Mouse (Mus musculus) midbrain, postnatal 0 days (tissue): ENCODE measurements around the gene Asphd1. TPM values are rescaled to one million over a fixed set of nuclear protein-coding genes. Genes with fewer than 3 reads are reported as not detected.

ENCODE experiments used
- ATAC-seq: fragments of 200-750 bp; cut with Nextera tagmentation; 2 replicates; pipeline ENCODE4 v1.8.0; 2017; ENCODE audit warnings: moderate number of reproducible peaks, mild to moderate bottlenecking, moderate TSS enrichment, moderate library complexity; ENCODE audit not compliant: low FRiP score
- DNase-seq: peaks from one replicate; pipeline ENCODE4 v3.0.0-alpha.2; 2015; ENCODE audit warnings: low spot score
- H3K27ac ChIP-seq: fragments of 300-500 bp; sonication (generic); 2 replicates; pipeline ENCODE4 v1.5.1; 2014; ENCODE audit warnings: low read depth, mild to moderate bottlenecking, low read length, mixed read lengths
- H3K27me3 ChIP-seq: fragments of 300-500 bp; sonication (generic); 2 replicates; pipeline ENCODE4 v1.6.1; 2014; ENCODE audit warnings: low read length, control low read depth, mixed read lengths; ENCODE audit not compliant: insufficient read depth
- H3K36me3 ChIP-seq: fragments of 300-500 bp; sonication (generic); 2 replicates; pipeline ENCODE4 v1.6.1; 2014; ENCODE audit warnings: low read length, control low read depth, mixed read lengths; ENCODE audit not compliant: insufficient read depth
- H3K4me1 ChIP-seq: fragments of 300-500 bp; sonication (generic); 2 replicates; pipeline ENCODE4 v1.6.1; 2014; ENCODE audit warnings: mild to moderate bottlenecking, control low read depth, antibody characterized with exemption, low read length, mixed read lengths; ENCODE audit not compliant: insufficient read depth
- H3K4me2 ChIP-seq: fragments of 300-500 bp; sonication (generic); 2 replicates; pipeline ENCODE4 v1.6.1; 2014; ENCODE audit warnings: low read depth, mild to moderate bottlenecking, low read length, mixed read lengths; ENCODE audit not compliant: poor library complexity, severe bottlenecking
- H3K4me3 ChIP-seq: fragments of 300-500 bp; sonication (generic); 2 replicates; pipeline ENCODE4 v1.5.1; 2014; ENCODE audit warnings: low read depth, mild to moderate bottlenecking, low read length, moderate library complexity
- H3K9ac ChIP-seq: fragments of 300-500 bp; sonication (generic); replicated peaks from 2 replicates; pipeline ENCODE4 v1.6.1; 2014; ENCODE audit warnings: mild to moderate bottlenecking, low read length, moderate library complexity, mixed read lengths; ENCODE audit not compliant: poor library complexity, severe bottlenecking
- H3K9me3 ChIP-seq: fragments of 300-500 bp; sonication (generic); 2 replicates; pipeline ENCODE4 v1.6.1; 2016; ENCODE audit warnings: low read length, control low read depth
- CTCF ChIP-seq: IDR thresholded peaks from 2 replicates; pipeline ENCODE4 v1.5.1; 2016; ENCODE audit warnings: antibody characterized with exemption, mild to moderate bottlenecking
- WGBS: fragments of 180-500 bp; shearing (Covaris S2); extraction: QIAGEN DNeasy Blood & Tissue Kit; methylation state at CpG from one replicate; pipeline ENCODE4 v1.1.7; 2014; 5-methylcytosine and 5-hydroxymethylcytosine counted together
- polyA plus RNA-seq: library from polyadenylated mRNA; unstranded; fragments of >200 nt; fragmentation: Nextera tagmentation; extraction: Ambion mirVana; gene quantifications from 2 replicates; pipeline ENCODE4 v1.2.1, GENCODE M21; 2015
- total RNA-seq: library from RNA; depleted of rRNA; stranded (reverse); fragments of >200 nt; gene quantifications from 2 replicates; pipeline ENCODE4 v1.2.3, GENCODE M21; 2014; rRNA removed

The Asphd1 gene
- total and polyA plus RNA-seq, 2 experiments from 2014 or later: 17.6 to 44.5 TPM

DNA sequence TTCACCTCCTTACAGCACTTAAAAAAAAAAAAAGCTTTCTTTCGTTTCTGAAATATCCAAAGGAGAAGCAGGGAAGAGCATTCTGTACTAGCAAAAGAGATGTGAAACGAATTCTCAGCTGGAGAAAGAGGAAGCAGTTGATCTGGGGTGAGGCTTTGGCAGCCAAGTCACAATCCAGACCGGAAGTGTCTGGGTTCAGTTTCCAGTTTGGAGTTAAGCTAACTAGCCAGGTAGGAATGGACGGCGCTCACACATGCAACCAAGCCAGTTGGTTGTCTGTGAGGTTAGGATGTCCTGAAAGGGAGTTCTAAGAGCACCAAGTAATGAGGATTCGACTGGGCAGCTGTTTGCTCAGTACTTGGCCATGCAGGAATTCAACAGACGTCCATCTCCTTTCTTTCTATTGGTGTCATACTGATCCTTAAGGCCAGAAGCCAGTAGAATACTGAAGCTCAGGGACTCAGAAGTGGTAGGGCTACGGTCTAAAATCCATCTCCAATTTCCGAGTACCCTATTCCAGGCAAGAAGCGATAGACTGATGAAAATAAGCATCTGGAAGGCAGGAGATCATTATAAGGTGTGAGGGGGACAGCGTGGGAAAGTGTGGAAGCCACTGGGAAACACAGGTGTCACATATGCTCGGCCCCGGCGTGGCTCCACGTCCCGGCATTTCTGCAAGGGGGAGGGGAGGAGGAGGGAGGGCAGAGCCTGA is 51.8 kb downstream of the Asphd1 start:
- Histone ChIP-seq H3K9ac (peak overlapping the region; percentile 80), H3K36me3 (no peaks in the 10 kb centered on the region), H3K4me2 (peak overlapping the region; percentile 54), H3K27me3 (no peaks in the 10 kb centered on the region), H3K4me3 (peak overlapping the region; percentile 61), H3K27ac (peak overlapping the region; percentile 88), H3K4me1 (peaks cover 9% of the 10 kb centered on the region; the same call in 1 of the 2 replicates), H3K9me3 (no peaks in the 10 kb centered on the region)
- WGBS: 22% methylated on average over 16 of the region's 16 CpGs
- DNase-seq (no peak), ATAC-seq (peak; percentile 20; the same call in 1 of the 2 replicates)
- no peak for TF ChIP-seq CTCF

DNA sequence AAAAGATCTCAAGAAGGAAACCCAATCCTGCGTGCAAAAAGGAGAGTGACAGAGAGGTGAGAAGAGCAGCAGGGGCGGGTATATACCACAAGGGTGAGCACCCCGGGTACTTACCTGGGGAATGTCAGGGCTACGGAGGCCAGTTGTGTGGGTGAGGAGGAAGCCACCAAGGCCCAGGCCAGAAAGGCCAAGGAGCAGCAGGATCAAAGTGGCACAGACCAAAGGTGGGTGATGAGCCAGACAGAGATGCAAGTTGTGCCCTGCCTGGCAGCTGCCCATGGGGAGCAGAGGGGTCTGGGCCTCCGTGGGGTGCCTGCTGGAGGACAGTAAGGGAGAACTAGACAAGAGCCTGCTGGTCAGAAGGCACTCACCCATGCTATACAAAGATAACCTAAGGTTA is 52.5 kb downstream of the Asphd1 start:
- Histone ChIP-seq H3K36me3 (no peaks in the 10 kb centered on the region), H3K4me1 (peaks cover 9% of the 10 kb centered on the region; the same call in 1 of the 2 replicates), H3K4me3 (no peak overlapping the region), H3K4me2 (peak overlapping the region; percentile 54; the same call in 1 of the 2 replicates), H3K9me3 (no peaks in the 10 kb centered on the region), H3K27me3 (no peaks in the 10 kb centered on the region), H3K27ac (0 out of 2 replicates have a peak overlapping the region, but pooled peaks have one; percentile 88), H3K9ac (0 out of 2 replicates have a peak overlapping the region, but pooled peaks have one; percentile 29)
- no peak for DNase-seq
- ATAC-seq: no peak
- TF ChIP-seq CTCF: no peak
- 87% methylated on average over 5 of the region's 5 CpGs for WGBS

Other genes starting within 250 kb of the Asphd1 start
- 87.1 and 98.9 TPM in 2 replicates for gene Coro1a, start 241.8 kb downstream of the Asphd1 start, total RNA-seq
- 93.4 and 105 TPM in 2 replicates for gene Coro1a, start 241.8 kb downstream of the Asphd1 start, polyA plus RNA-seq
- 121 and 145 TPM in 2 replicates for gene Mapk3, start 190.0 kb downstream of the Asphd1 start, total RNA-seq
- gene Mapk3, start 190.0 kb downstream of the Asphd1 start, polyA plus RNA-seq: 120 and 125 TPM in 2 replicates
- 0.66 TPM in 1 of 2 replicates, not detected in the other for gene Gdpd3, start 183.2 kb downstream of the Asphd1 start, total RNA-seq
- gene Gdpd3, start 183.2 kb downstream of the Asphd1 start, polyA plus RNA-seq: 1.3 TPM in 2 replicates
- 196 and 209 TPM in 2 replicates for gene Ypel3, start 172.6 kb downstream of the Asphd1 start, total RNA-seq
- 219 and 235 TPM in 2 replicates for gene Ypel3, start 172.6 kb downstream of the Asphd1 start, polyA plus RNA-seq
- 0.16 and 1.1 TPM in 2 replicates for gene Tbx6, start 168.1 kb downstream of the Asphd1 start, total RNA-seq
- gene Tbx6, start 168.1 kb downstream of the Asphd1 start, polyA plus RNA-seq: 0.21 and 0.38 TPM in 2 replicates
- gene Ppp4c, start 157.1 kb downstream of the Asphd1 start, total RNA-seq: 107 and 137 TPM in 2 replicates
- 127 and 135 TPM in 2 replicates for gene Ppp4c, start 157.1 kb downstream of the Asphd1 start, polyA plus RNA-seq
- gene Fam57b, start 151.9 kb downstream of the Asphd1 start, total RNA-seq: 52.5 and 60.2 TPM in 2 replicates
- 56.3 and 57.1 TPM in 2 replicates for gene Fam57b, start 151.9 kb downstream of the Asphd1 start, polyA plus RNA-seq
- not detected in 2 replicates for gene 4930451I11Rik, start 117.9 kb downstream of the Asphd1 start, total RNA-seq
- gene 4930451I11Rik, start 117.9 kb downstream of the Asphd1 start, polyA plus RNA-seq: 1.1 TPM in 1 of 2 replicates, not detected in the other
- gene Doc2a, start 102.2 kb downstream of the Asphd1 start, total RNA-seq: 53.8 and 64.1 TPM in 2 replicates
- 36.3 and 41.2 TPM in 2 replicates for gene Doc2a, start 102.2 kb downstream of the Asphd1 start, polyA plus RNA-seq
- gene Hirip3, start 87.6 kb downstream of the Asphd1 start, total RNA-seq: 6.6 and 10.0 TPM in 2 replicates
- 12.2 and 16.3 TPM in 2 replicates for gene Hirip3, start 87.6 kb downstream of the Asphd1 start, polyA plus RNA-seq
- gene Ino80e, start 87.2 kb downstream of the Asphd1 start, total RNA-seq: 55.0 and 60.3 TPM in 2 replicates
- 87.8 and 93.5 TPM in 2 replicates for gene Ino80e, start 87.2 kb downstream of the Asphd1 start, polyA plus RNA-seq
- 143 and 160 TPM in 2 replicates for gene Taok2, start 64.9 kb downstream of the Asphd1 start, total RNA-seq
- 45.3 and 47.3 TPM in 2 replicates for gene Taok2, start 64.9 kb downstream of the Asphd1 start, polyA plus RNA-seq
- 22.8 and 24.7 TPM in 2 replicates for gene Tmem219, start 26.7 kb downstream of the Asphd1 start, total RNA-seq
- 36.4 and 38.2 TPM in 2 replicates for gene Tmem219, start 26.7 kb downstream of the Asphd1 start, polyA plus RNA-seq
- gene Kctd13, start 20.7 kb downstream of the Asphd1 start, total RNA-seq: 129 and 150 TPM in 2 replicates
- 166 and 167 TPM in 2 replicates for gene Kctd13, start 20.7 kb downstream of the Asphd1 start, polyA plus RNA-seq
- 235 and 283 TPM in 2 replicates for gene Sez6l2, start 981 bp upstream of the Asphd1 start, total RNA-seq
- gene Sez6l2, start 981 bp upstream of the Asphd1 start, polyA plus RNA-seq: 66.2 and 72.8 TPM in 2 replicates
- 193 and 244 TPM in 2 replicates for gene Cdipt, start 26.3 kb upstream of the Asphd1 start, total RNA-seq
- 142 and 157 TPM in 2 replicates for gene Cdipt, start 26.3 kb upstream of the Asphd1 start, polyA plus RNA-seq
- gene Cdiptos, start 26.5 kb upstream of the Asphd1 start, total RNA-seq: not detected in 2 replicates
- gene Cdiptos, start 26.5 kb upstream of the Asphd1 start, polyA plus RNA-seq: 0.72 and 0.79 TPM in 2 replicates
- 4.2 and 7.2 TPM in 2 replicates for gene Mvp, start 65.0 kb upstream of the Asphd1 start, total RNA-seq
- 3.9 and 4.4 TPM in 2 replicates for gene Mvp, start 65.0 kb upstream of the Asphd1 start, polyA plus RNA-seq
- gene Pagr1b, start 66.9 kb upstream of the Asphd1 start, total RNA-seq: 2.4 TPM in 1 of 2 replicates, not detected in the other
- gene Pagr1b, start 66.9 kb upstream of the Asphd1 start, polyA plus RNA-seq: 0.66 TPM in 1 of 2 replicates, not detected in the other
- gene Pagr1a, start 67.8 kb upstream of the Asphd1 start, total RNA-seq: 5.3 TPM in 1 of 2 replicates, not detected in the other
- 33.1 and 41.1 TPM in 2 replicates for gene Pagr1a, start 67.8 kb upstream of the Asphd1 start, polyA plus RNA-seq
- gene Gm42742, start 71.5 kb upstream of the Asphd1 start, total RNA-seq: 52.3 and 55.5 TPM in 2 replicates
- gene Gm42742, start 71.5 kb upstream of the Asphd1 start, polyA plus RNA-seq: 45.3 and 55.5 TPM in 2 replicates
- gene Prrt2, start 71.6 kb upstream of the Asphd1 start, total RNA-seq: 102 and 155 TPM in 2 replicates
- gene Prrt2, start 71.6 kb upstream of the Asphd1 start, polyA plus RNA-seq: 109 and 124 TPM in 2 replicates
- gene Maz, start 77.5 kb upstream of the Asphd1 start, total RNA-seq: 223 and 245 TPM in 2 replicates
- gene Maz, start 77.5 kb upstream of the Asphd1 start, polyA plus RNA-seq: 68.3 and 68.6 TPM in 2 replicates
- gene Kif22, start 92.9 kb upstream of the Asphd1 start, total RNA-seq: 2.9 and 4.2 TPM in 2 replicates
- gene Kif22, start 92.9 kb upstream of the Asphd1 start, polyA plus RNA-seq: 11.3 and 11.5 TPM in 2 replicates
- gene Zg16, start 137.7 kb upstream of the Asphd1 start, total RNA-seq: 0.49 TPM in 1 of 2 replicates, not detected in the other
- not detected in 2 replicates for gene Zg16, start 137.7 kb upstream of the Asphd1 start, polyA plus RNA-seq
- 2.3 and 5.9 TPM in 2 replicates for gene AI467606, start 141.8 kb upstream of the Asphd1 start, total RNA-seq
- 1.4 and 1.9 TPM in 2 replicates for gene AI467606, start 141.8 kb upstream of the Asphd1 start, polyA plus RNA-seq
- 1.9 TPM in 2 replicates for gene Qprt, start 172.6 kb upstream of the Asphd1 start, total RNA-seq
- 1.7 and 1.8 TPM in 2 replicates for gene Qprt, start 172.6 kb upstream of the Asphd1 start, polyA plus RNA-seq
- gene Spn, start 188.2 kb upstream of the Asphd1 start, total RNA-seq: 0.16 TPM in 1 of 2 replicates, not detected in the other
- not detected in 2 replicates for gene Spn, start 188.2 kb upstream of the Asphd1 start, polyA plus RNA-seq
- gene Cd2bp2, start 246.5 kb upstream of the Asphd1 start, total RNA-seq: 85.7 and 103 TPM in 2 replicates
- 62.6 and 64.8 TPM in 2 replicates for gene Cd2bp2, start 246.5 kb upstream of the Asphd1 start, polyA plus RNA-seq